Mouse (Mus musculus) lung, embryonic 14.5 days (tissue): ENCODE measurements around the gene Ascc1. TPM values are rescaled to one million over a fixed set of nuclear protein-coding genes. Genes with fewer than 3 reads are reported as not detected.

Experiments
- ATAC-seq: fragments of 200-750 bp; cut with Nextera tagmentation; 2 replicates; pipeline ENCODE4 v1.8.0; 2017; ENCODE audit warnings: mild to moderate bottlenecking, moderate TSS enrichment, moderate library complexity; ENCODE audit not compliant: insufficient read depth
- DNase-seq: peaks from one replicate; pipeline ENCODE4 v3.0.0-alpha.2; 2015
- H3K27ac ChIP-seq: fragments of 300-500 bp; sonication (generic); 2 replicates; pipeline ENCODE4 v1.5.1; 2014; ENCODE audit warnings: low read depth, mild to moderate bottlenecking, moderate library complexity
- H3K27me3 ChIP-seq: fragments of 300-500 bp; sonication (generic); 2 replicates; pipeline ENCODE4 v1.6.1; 2014; ENCODE audit warnings: low read length, control low read depth; ENCODE audit not compliant: insufficient read depth
- H3K36me3 ChIP-seq: fragments of 300-500 bp; sonication (generic); 2 replicates; pipeline ENCODE4 v1.6.1; 2014; ENCODE audit warnings: control low read depth; ENCODE audit not compliant: insufficient read depth
- H3K4me1 ChIP-seq: fragments of 300-500 bp; sonication (generic); 2 replicates; pipeline ENCODE4 v1.6.1; 2014; ENCODE audit warnings: antibody characterized with exemption, control low read depth; ENCODE audit not compliant: insufficient read depth
- H3K4me2 ChIP-seq: fragments of 300-500 bp; sonication (generic); 2 replicates; pipeline ENCODE4 v1.6.1; 2014; ENCODE audit warnings: mild to moderate bottlenecking
- H3K4me3 ChIP-seq: fragments of 300-500 bp; sonication (generic); 2 replicates; pipeline ENCODE4 v1.5.1; 2014; ENCODE audit warnings: low read depth, low read length
- H3K9ac ChIP-seq: fragments of 300-500 bp; sonication (generic); 2 replicates; pipeline ENCODE4 v1.6.1; 2014
- H3K9me3 ChIP-seq: fragments of 300-500 bp; sonication (generic); 2 replicates; pipeline ENCODE4 v1.6.1; 2016; ENCODE audit warnings: low read depth, low read length, control low read depth
- CTCF ChIP-seq: IDR thresholded peaks from 2 replicates; pipeline ENCODE4 v1.5.1; 2016; ENCODE audit warnings: antibody characterized with exemption, low read depth
- WGBS: fragments of 180-500 bp; shearing (Covaris S2); extraction: QIAGEN DNeasy Blood & Tissue Kit; methylation state at CpG from one replicate; pipeline ENCODE4 v1.1.7; 2014; 5-methylcytosine and 5-hydroxymethylcytosine counted together
- polyA plus RNA-seq: library from polyadenylated mRNA; unstranded; fragments of >200 nt; fragmentation: Nextera tagmentation; extraction: Ambion mirVana; gene quantifications from 2 replicates; pipeline ENCODE4 v1.2.1, GENCODE M21; 2014

Ascc1 gene
- polyA plus RNA-seq, 1 experiment from 2014 or later, result 34.7 TPM

DNA sequence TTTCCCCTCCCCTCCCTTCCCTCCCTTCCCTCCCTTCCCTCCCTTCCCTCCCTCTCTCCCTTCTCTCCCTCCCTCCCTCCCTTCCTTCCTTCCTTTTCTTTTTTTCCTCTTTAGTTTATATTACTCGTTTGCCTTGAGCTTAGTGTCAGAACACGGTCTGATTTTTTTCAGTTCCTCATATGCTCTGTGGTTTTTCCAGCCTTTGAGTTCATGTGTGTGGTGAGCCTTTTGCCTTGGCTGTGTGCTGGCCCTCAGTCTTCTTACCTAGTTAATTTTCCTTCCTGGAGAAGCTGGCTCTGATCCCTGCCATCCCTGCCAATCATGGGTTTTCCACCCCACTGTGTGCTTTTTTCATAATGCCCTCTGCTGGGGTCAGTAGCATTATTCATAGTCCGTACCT is 6.5 kb downstream of the Ascc1 start:
- no peak overlapping the region for H3K4me2 ChIP-seq
- no peak overlapping the region for H3K27ac ChIP-seq
- 44% methylated on average over 3 of the region's 3 CpGs for WGBS
- DNase-seq (no peak), ATAC-seq (no peak)
- H3K9ac ChIP-seq, result no peak overlapping the region
- no peak for TF ChIP-seq CTCF
- H3K4me1 ChIP-seq, result no peaks in the 10 kb centered on the region
- H3K4me3 ChIP-seq, result no peak overlapping the region
- no peaks in the 10 kb centered on the region for H3K9me3 ChIP-seq
- H3K36me3 ChIP-seq, result peaks cover 24% of the 10 kb centered on the region
- H3K27me3 ChIP-seq, result no peaks in the 10 kb centered on the region

DNA sequence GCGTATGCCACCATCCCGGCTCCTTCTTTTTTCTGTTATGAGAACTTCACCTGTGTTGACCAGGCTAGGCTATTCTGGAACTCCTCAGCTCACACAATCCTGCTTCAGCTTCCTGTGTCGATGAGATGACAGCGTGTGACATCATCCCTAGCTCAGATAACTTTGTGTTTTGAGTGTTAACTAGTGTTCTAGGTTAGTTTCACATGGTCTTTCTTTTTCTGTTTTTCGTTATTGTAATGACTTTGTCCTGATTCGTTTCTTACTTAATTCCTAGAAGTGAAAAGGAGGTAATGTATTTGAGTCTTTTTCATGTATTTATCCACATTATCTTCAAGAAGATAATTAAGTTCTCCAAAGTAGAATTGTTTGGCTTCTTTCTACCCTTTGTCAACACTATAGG is 13.6 kb downstream of the Ascc1 start:
- TF ChIP-seq CTCF, result no peak
- no peak for DNase-seq
- H3K9ac ChIP-seq, result no peak overlapping the region
- H3K27ac ChIP-seq, result no peak overlapping the region
- H3K4me2 ChIP-seq, result no peak overlapping the region
- ATAC-seq, result no peak
- H3K36me3 ChIP-seq, result peaks cover 20% of the 10 kb centered on the region
- H3K27me3 ChIP-seq, result no peaks in the 10 kb centered on the region
- 85% methylated on average over 6 of the region's 6 CpGs for WGBS
- H3K4me3 ChIP-seq, result no peak overlapping the region
- no peaks in the 10 kb centered on the region for H3K9me3 ChIP-seq
- no peaks in the 10 kb centered on the region for H3K4me1 ChIP-seq

DNA sequence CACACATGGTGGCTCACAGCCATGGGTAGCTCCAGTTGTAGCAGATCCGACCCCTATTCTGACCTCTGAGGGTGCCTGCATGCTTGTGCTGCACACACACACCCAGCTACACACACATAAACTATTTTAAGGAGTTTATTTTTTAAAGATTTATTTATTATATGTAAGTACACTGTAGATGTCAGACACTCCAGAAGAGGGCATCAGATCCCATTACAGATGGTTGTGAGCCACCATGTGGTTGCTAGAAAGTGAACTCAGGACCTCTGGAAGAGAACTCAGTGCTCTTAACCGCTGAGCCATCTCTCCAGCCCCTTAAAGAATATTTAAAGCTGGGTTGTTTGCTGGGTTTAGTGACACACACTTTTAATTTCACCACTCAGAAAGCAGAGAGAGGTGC is 16.7 kb downstream of the Ascc1 start:
- Histone ChIP-seq H3K9me3 (no peaks in the 10 kb centered on the region), H3K4me3 (no peak overlapping the region), H3K36me3 (0 out of 2 replicates have a peak, but pooled peaks cover 7% of the 10 kb centered on the region), H3K9ac (no peak overlapping the region), H3K27ac (no peak overlapping the region), H3K4me2 (no peak overlapping the region), H3K4me1 (no peaks in the 10 kb centered on the region), H3K27me3 (no peaks in the 10 kb centered on the region)
- 76% methylated on average over 2 of the region's 2 CpGs for WGBS
- TF ChIP-seq CTCF, result 0 out of 2 replicates have a peak, but pooled peaks have one; percentile 13
- DNase-seq (no peak), ATAC-seq (no peak)

DNA sequence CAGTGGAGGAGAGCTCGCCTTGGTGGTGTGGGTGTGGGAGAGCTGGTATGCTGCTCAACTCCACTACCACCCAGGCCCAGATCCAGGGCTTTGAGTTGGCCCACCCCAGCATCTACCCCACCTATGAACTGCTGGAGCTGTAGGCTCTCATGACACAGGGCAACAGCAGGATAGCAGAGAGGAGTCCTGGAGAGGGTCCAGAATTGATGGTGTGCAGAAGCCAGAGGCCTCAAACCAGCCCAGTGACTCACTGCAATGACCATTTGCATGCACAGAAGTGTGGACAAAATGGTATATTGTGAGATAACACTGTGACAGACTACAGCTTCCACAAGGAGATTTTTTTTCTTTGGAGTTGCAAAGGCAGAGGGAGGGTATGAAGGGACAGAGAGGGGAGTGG is 21.1 kb downstream of the Ascc1 start:
- Histone ChIP-seq H3K36me3 (no peaks in the 10 kb centered on the region), H3K9ac (no peak overlapping the region), H3K27me3 (no peaks in the 10 kb centered on the region), H3K4me1 (no peaks in the 10 kb centered on the region), H3K27ac (no peak overlapping the region), H3K4me3 (no peak overlapping the region), H3K9me3 (no peaks in the 10 kb centered on the region), H3K4me2 (no peak overlapping the region)
- DNase-seq (no peak), ATAC-seq (no peak)
- 59% methylated on average over 1 of the region's 1 CpGs for WGBS
- no peak for TF ChIP-seq CTCF

DNA sequence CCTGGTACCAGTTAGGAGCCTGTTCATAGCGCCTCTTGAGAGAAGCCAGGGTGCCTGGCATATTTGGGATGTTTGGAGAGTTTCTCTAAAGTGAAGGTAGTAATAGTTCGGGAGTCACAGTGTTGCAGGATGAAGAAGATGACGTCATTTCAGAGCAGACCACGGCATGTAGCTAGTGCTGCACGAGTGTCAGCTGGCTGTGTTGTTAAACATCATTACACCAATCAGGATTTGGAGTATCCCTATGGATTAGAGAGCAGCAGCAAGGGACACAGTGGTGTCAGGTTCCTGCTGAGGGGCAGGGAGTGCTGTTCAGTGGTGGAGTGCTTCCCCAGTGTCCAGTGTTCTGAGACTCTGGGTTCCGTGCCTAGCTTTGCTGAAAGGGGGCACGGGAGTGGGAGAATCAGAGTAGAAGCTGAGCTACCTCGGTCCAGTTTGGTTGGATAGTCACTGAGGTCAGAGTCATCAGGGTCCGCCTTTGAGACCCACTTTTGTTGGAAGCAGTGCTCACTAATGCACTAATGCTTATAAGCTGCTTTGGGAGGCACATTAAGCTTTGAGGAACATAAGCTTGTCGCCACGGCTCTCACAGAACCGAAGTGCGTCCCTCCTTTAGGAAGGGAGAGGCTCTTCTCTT is 24.3 kb downstream of the Ascc1 start:
- DNase-seq (no peak), ATAC-seq (peak; percentile 52; the same call in 1 of the 2 replicates)
- TF ChIP-seq CTCF, result no peak
- H3K27ac ChIP-seq, result no peak overlapping the region
- H3K9ac ChIP-seq, result no peak overlapping the region
- no peaks in the 10 kb centered on the region for H3K27me3 ChIP-seq
- H3K9me3 ChIP-seq, result no peaks in the 10 kb centered on the region
- no peak overlapping the region for H3K4me2 ChIP-seq
- no peaks in the 10 kb centered on the region for H3K36me3 ChIP-seq
- no peak overlapping the region for H3K4me3 ChIP-seq
- WGBS, result 48% methylated on average over 13 of the region's 13 CpGs
- no peaks in the 10 kb centered on the region for H3K4me1 ChIP-seq

DNA sequence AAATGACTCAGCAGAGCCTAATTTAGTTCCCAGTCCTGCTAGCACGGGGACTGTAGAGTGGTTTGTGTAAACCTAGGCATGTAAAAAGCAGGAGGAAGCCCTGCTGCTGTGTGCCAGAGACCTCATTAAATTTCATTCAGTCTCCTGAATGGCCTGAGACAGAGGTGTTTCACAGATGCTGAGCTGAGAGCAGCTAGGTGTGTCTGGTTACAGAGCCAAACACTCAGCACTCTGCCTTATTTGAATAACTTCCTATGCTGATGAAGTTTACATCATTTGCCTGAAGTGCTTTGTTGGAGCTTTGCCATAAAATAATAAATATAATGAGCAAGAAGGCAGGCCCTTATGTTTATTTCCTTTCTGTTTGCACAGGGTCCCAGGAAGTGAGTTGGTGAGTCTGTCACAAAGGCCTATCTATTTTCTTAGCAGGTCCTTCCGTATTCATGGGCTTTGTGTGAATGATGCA is 25.0 kb downstream of the Ascc1 start:
- Histone ChIP-seq H3K27ac (no peak overlapping the region), H3K36me3 (no peaks in the 10 kb centered on the region), H3K27me3 (no peaks in the 10 kb centered on the region), H3K4me2 (no peak overlapping the region), H3K4me1 (no peaks in the 10 kb centered on the region), H3K4me3 (no peak overlapping the region), H3K9me3 (no peaks in the 10 kb centered on the region), H3K9ac (no peak overlapping the region)
- WGBS, result 18% methylated on average over 2 of the region's 2 CpGs
- peak; percentile 17 for DNase-seq
- TF ChIP-seq CTCF, result no peak
- no peak for ATAC-seq

DNA sequence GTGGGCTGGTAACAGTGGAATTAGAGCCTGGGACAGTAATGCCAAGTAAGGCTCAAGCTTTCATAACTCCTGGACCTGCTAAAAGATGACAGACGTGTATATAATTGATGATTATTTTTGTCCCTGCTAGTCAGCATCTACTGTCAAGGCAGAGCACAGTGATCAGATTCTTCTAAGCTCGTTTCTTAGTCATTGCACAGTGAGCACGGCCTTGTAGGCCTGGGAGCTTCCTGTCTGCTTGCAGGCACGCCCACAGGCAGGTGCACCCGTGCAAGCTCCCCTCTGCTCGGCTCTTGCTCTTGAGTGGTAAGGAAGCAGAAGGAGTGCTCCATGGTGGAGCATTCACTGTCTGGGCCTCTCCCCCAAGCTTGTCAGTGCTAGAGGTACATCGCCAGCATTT is 25.6 kb downstream of the Ascc1 start:
- H3K9me3 ChIP-seq, result no peaks in the 10 kb centered on the region
- no peak overlapping the region for H3K9ac ChIP-seq
- H3K36me3 ChIP-seq, result no peaks in the 10 kb centered on the region
- H3K4me2 ChIP-seq, result no peak overlapping the region
- ATAC-seq, result no peak
- no peak for TF ChIP-seq CTCF
- WGBS, result 75% methylated on average over 7 of the region's 7 CpGs
- no peak overlapping the region for H3K4me3 ChIP-seq
- peaks cover 3% of the 10 kb centered on the region for H3K4me1 ChIP-seq
- H3K27ac ChIP-seq, result no peak overlapping the region
- no peaks in the 10 kb centered on the region for H3K27me3 ChIP-seq
- DNase-seq, result no peak
